Mouse (Mus musculus) midbrain, embryonic 11.5 days (tissue): Measurements from ENCODE around the gene Krt79. TPM values are rescaled to one million over a fixed set of nuclear protein-coding genes. Genes with fewer than 3 reads are reported as not detected.
A peak's percentile ranks its signal among the peaks of the same experiment; 100 is the strongest.

Experiments
- ATAC-seq: fragments of 200-750 bp; cut with Nextera tagmentation; 2 replicates; pipeline ENCODE4 v1.8.0; 2017; ENCODE audit warnings: moderate TSS enrichment, moderate library complexity; ENCODE audit not compliant: low FRiP score
- DNase-seq: peaks from one replicate; pipeline ENCODE4 v3.0.0; 2015; ENCODE audit warnings: low spot score; ENCODE audit errors: missing footprints
- H3K27ac ChIP-seq: fragments of 300-500 bp; sonication (generic); 2 replicates; pipeline ENCODE4 v1.5.1; 2014; ENCODE audit warnings: low read depth, low read length
- H3K27me3 ChIP-seq: fragments of 300-500 bp; sonication (generic); 2 replicates; pipeline ENCODE4 v1.6.1; 2014; ENCODE audit warnings: mild to moderate bottlenecking, low read length, moderate library complexity, mixed read lengths; ENCODE audit not compliant: control insufficient read depth, insufficient read depth
- H3K36me3 ChIP-seq: fragments of 300-500 bp; sonication (generic); 2 replicates; pipeline ENCODE4 v1.6.1; 2014; ENCODE audit warnings: mild to moderate bottlenecking, low read length, moderate library complexity, mixed read lengths; ENCODE audit not compliant: control insufficient read depth, insufficient read depth
- H3K4me1 ChIP-seq: fragments of 300-500 bp; sonication (generic); 2 replicates; pipeline ENCODE4 v1.6.1; 2014; ENCODE audit warnings: low read length; ENCODE audit not compliant: control insufficient read depth, insufficient read depth
- H3K4me2 ChIP-seq: fragments of 300-500 bp; sonication (generic); 2 replicates; pipeline ENCODE4 v1.6.1; 2014; ENCODE audit warnings: mild to moderate bottlenecking, moderate library complexity
- H3K4me3 ChIP-seq: fragments of 300-500 bp; sonication (generic); 2 replicates; pipeline ENCODE4 v1.5.1; 2014; ENCODE audit warnings: low read depth, low read length
- H3K9ac ChIP-seq: fragments of 300-500 bp; sonication (generic); 2 replicates; pipeline ENCODE4 v1.6.1; 2014; ENCODE audit warnings: low read length
- H3K9me3 ChIP-seq: fragments of 300-500 bp; sonication (generic); 2 replicates; pipeline ENCODE4 v1.6.1; 2016; ENCODE audit warnings: low read length; ENCODE audit not compliant: control insufficient read depth
- WGBS: fragments of 180-500 bp; shearing (Covaris S2); extraction: QIAGEN DNeasy Blood & Tissue Kit; methylation state at CpG from one replicate; pipeline ENCODE4 v1.1.7; 2014; 5-methylcytosine and 5-hydroxymethylcytosine counted together
- polyA plus RNA-seq: library from polyadenylated mRNA; unstranded; fragments of >200 nt; fragmentation: Nextera tagmentation; extraction: Ambion mirVana; gene quantifications from 2 replicates; pipeline ENCODE4 v1.2.1, GENCODE M21; 2014

Gene Krt79
- polyA plus RNA-seq = 0.18 and 0.25 TPM in 2 replicates

DNA sequence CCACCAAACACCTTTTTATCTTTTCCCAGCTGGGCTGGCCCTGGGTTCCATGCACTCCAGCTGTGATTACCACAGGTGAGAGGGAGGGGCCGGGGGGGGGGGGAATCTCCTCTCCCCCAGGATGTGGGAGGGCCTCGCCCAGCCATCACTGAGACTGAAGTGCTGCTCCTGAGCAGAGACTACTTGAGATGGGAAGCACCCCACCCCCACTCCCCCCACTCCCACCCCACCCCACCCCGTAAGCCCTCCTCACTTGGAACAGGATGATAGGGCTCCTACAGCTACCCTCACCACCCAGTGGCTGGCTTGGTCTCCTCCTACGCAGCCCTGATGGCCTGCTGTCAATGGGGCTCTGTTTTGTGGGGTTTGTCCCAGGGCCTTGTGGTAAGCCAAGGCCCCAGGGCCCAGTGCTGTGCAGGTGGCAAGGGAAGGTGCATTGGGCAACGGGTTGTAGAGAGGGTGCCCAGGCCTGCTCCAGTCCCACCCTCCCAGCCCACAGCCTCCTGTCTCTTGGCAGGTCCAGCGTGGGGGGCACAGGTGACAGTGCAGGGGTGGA lies at the start of gene Krt79:
TSS of gene Krt79 (minus strand) at position 51 of the 556 bp plus-strand sequence.
- Histone ChIP-seq H3K36me3 (no peaks in the 10 kb centered on the region), H3K4me3 (no peak within 1 kb of the TSS), H3K27me3 (no peaks in the 10 kb centered on the region), H3K4me1 (no peaks in the 10 kb centered on the region; the same call in 1 of the 2 replicates), H3K4me2 (no peak within 1 kb of the TSS), H3K9ac (no peak within 1 kb of the TSS), H3K27ac (no peak within 1 kb of the TSS), H3K9me3 (no peaks in the 10 kb centered on the region)
- no peak for ATAC-seq
- WGBS = 79% methylated on average over 5 of the region's 6 CpGs
- peak; percentile 56 for DNase-seq

DNA sequence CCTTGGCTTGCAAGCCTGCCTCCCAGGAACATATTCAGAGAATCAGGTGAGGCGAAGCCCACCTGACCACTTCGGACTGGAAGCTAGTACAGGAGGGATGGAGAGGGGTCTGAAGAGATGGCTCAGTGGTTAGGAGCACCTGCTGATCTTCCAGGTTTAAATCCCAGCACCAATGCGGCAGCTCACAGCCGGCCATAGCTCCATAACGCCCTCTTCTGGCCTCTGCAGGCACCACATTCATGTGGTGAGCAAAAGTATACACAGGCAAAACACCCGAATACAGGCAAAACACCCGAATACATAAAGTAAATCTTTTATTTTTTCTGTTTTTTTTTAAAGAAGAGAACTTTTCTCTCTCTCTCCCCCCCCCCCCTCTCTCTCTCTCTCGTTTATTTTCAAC lies 48.6 kb upstream of the Krt79 start:
- H3K4me2 ChIP-seq = no peak overlapping the region
- 69% methylated on average over 8 of the region's 8 CpGs for WGBS
- H3K27ac ChIP-seq = no peak overlapping the region
- H3K9ac ChIP-seq = no peak overlapping the region
- H3K4me3 ChIP-seq = no peak overlapping the region
- DNase-seq (no peak), ATAC-seq (no peak)
- no peaks in the 10 kb centered on the region for H3K36me3 ChIP-seq
- H3K27me3 ChIP-seq = no peaks in the 10 kb centered on the region
- no peaks in the 10 kb centered on the region for H3K9me3 ChIP-seq
- H3K4me1 ChIP-seq = 0 out of 2 replicates have a peak, but pooled peaks cover 3% of the 10 kb centered on the region

DNA sequence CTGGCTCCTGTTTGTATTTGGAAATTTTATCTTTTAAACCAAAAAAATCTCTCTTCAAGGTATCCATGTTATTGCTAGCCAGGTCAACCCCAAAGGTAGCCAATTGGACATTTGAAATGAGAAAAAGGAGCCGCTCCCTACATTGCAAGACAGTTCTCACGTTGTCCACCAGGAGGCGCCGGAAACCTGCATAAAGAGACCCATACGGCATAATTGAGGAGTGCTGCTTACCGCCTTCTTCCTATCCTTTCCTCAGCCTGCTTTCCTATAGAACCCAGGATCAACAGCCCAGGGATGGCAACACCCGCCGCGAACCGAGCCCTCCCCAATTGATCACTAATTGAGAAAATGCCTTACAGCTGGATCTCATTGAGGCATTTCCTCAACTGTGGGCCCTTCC lies 48.0 kb upstream of the Krt79 start:
- no peaks in the 10 kb centered on the region for H3K36me3 ChIP-seq
- no peaks in the 10 kb centered on the region for H3K9me3 ChIP-seq
- peak; percentile 98 for DNase-seq
- no peaks in the 10 kb centered on the region for H3K27me3 ChIP-seq
- no peak overlapping the region for H3K4me3 ChIP-seq
- no peak overlapping the region for H3K4me2 ChIP-seq
- H3K9ac ChIP-seq = no peak overlapping the region
- H3K27ac ChIP-seq = no peak overlapping the region
- ATAC-seq = no peak
- 0 out of 2 replicates have a peak, but pooled peaks cover 5% of the 10 kb centered on the region for H3K4me1 ChIP-seq
- WGBS = under 1% methylated on average over 10 of the region's 10 CpGs

DNA sequence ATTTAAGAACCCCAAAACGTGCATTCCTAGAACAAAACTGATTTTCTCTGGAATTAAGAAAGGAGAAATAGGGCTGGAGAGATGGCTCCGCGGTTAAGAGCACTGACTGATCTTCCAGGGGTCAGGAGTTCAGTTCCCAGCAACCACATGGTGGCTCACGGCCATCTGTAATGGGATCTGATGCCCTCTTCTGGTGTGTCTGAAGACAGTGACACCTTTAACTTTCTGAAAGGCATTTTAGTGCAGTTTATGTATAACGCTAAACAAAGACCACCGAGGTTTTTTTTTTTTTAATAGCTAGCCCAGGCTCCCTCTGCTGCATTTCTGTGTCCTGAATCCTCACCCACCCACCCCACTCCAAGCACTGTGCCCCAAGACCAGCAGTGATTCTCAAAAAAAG lies 44.6 kb upstream of the Krt79 start:
- Histone ChIP-seq H3K4me3 (no peak overlapping the region), H3K27ac (no peak overlapping the region), H3K4me1 (0 out of 2 replicates have a peak, but pooled peaks cover 5% of the 10 kb centered on the region), H3K36me3 (no peaks in the 10 kb centered on the region), H3K4me2 (0 out of 2 replicates have a peak overlapping the region, but pooled peaks have one; percentile 17), H3K9ac (0 out of 2 replicates have a peak overlapping the region, but pooled peaks have one; percentile 12), H3K27me3 (no peaks in the 10 kb centered on the region), H3K9me3 (no peaks in the 10 kb centered on the region)
- DNase-seq (no peak), ATAC-seq (no peak)
- WGBS = 25% methylated on average over 6 of the region's 6 CpGs

DNA sequence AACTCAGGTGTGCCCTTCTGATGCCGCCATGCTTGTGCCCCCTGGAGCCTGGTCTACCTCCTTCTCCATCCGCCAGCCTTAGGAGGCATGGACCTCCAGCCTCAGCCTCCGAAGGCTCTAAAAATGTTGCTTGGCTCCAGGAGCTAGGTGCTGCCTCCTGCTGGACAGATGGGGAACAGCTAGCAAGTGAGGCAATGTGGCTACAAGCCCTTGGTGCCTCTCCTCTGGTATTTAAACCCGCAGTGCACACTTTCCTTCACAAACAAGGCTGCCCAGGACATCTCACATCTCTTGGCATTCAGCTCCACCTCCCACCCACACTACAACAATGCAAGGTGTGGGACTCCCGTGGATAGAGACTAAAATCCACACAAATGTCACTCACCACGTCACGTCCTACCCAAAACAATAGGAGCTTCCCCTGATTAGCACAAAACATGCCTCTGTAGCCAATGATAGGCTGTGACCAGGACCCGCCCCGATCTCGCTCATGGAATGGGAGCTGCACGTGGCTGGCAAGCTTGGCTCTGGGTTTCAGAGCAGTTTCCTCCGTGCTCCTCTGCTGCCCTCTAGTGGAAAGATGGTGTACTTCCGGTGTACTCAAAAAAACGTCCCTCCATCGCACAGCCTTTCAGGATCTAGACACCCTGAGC lies 44.0 kb upstream of the Krt79 start:
- peak; percentile 93 for ATAC-seq
- Histone ChIP-seq H3K9ac (peak overlapping the region; percentile 39; the same call in 1 of the 2 replicates), H3K27ac (no peak overlapping the region), H3K4me3 (peak overlapping the region; percentile 21), H3K4me1 (0 out of 2 replicates have a peak, but pooled peaks cover 5% of the 10 kb centered on the region), H3K27me3 (no peaks in the 10 kb centered on the region), H3K4me2 (peak overlapping the region; percentile 46), H3K9me3 (no peaks in the 10 kb centered on the region), H3K36me3 (no peaks in the 10 kb centered on the region)
- peak; percentile 99 for DNase-seq
- 4% methylated on average over 15 of the region's 15 CpGs for WGBS

DNA sequence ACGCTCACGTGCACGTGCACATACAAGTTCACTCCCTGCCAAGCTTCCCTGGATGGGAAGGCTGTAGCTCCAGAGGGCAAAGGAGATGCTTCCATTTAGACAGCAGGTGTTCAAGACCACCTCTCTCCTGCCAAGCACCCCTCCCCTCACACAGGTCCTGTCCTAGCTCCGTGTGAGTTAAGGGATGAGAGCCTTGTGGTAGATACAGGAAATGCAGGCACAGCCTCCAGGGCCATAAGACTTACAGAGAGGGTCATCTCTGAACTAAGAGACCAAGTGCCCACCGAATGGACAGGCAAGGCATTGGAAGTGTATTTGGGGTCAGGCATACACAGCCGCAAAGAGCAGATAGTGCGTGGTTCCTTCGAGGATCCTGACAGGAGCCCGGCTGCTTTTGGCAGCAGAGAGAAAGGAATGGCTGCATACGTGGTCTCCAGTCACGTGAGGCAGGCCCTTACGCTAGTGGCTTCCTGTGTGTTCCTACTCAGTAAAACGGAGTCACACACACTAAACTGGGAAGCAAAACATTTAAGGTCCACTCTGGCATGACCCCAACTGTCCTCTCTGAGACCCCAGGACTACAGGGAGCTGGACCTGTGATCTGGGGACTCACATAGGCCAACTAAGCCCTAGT lies 43.3 kb upstream of the Krt79 start:
- whole genome bisulfite sequencing = 79% methylated on average over 13 of the region's 13 CpGs
- Histone ChIP-seq H3K4me3 (no peak overlapping the region), H3K9me3 (no peaks in the 10 kb centered on the region), H3K36me3 (no peaks in the 10 kb centered on the region), H3K9ac (peak overlapping the region; percentile 39; the same call in 1 of the 2 replicates), H3K4me1 (0 out of 2 replicates have a peak, but pooled peaks cover 5% of the 10 kb centered on the region), H3K27me3 (no peaks in the 10 kb centered on the region), H3K27ac (no peak overlapping the region), H3K4me2 (peak overlapping the region; percentile 46)
- DNase-seq = no peak
- no peak for ATAC-seq

DNA sequence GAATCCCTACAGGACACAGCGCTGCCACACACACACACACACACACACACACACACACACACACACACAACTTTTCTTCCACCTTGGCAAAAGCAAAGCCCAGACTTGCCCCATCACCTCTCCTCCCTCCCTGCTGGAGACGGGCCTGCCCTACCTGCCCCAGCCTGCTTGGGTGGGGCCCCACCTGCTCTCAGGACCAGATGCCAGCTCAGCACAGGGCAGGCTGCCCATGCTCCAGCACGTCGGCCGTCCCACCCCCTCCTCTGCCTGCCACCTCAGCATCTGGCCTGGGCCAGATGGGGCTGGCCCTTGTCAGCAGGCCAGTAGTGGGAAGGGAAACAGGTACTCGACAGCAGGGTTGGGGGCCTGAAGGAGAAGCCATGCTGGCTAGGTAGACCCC lies 40.7 kb upstream of the Krt79 start:
- no peak overlapping the region for H3K4me3 ChIP-seq
- H3K27me3 ChIP-seq = no peaks in the 10 kb centered on the region
- no peak for ATAC-seq
- H3K9me3 ChIP-seq = no peaks in the 10 kb centered on the region
- no peak for DNase-seq
- no peaks in the 10 kb centered on the region for H3K36me3 ChIP-seq
- WGBS = 78% methylated on average over 6 of the region's 6 CpGs
- peaks cover 10% of the 10 kb centered on the region; the same call in 1 of the 2 replicates for H3K4me1 ChIP-seq
- no peak overlapping the region for H3K27ac ChIP-seq
- no peak overlapping the region for H3K4me2 ChIP-seq
- no peak overlapping the region for H3K9ac ChIP-seq

DNA sequence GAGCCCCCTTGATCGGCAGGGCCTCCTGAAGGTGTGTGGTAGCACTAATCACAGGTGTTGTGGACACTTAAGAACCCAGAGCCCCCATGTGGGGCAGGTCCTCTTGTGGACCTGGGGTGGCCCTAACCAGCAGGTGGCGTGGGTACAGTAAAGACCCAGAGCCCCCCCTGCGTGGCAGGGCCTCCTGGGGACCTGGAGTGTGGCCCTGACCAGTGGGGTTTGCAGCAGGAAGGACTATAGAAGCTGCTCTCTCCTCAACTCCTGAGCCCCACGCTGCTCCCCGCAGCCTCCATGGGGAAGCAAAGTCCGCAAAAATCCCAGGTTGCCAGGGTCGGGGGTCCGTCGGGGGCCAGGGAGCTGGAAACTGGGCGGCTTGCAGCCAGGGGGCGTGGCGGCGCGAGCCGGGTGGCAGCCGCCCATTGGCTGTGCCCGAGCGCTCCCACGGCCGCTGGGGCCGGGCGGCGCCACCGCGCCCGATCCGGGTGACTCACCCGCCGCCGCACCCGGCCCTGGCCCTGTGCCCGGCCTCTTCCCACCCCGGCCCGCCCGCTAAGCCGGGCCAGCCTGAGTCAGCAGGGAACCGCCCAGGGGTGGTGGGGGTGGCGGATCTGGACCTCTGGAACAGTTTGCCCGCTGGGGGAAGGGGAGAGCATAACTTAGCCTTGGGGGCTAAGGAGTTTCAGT lies 37.1 kb upstream of the Krt79 start:
- Histone ChIP-seq H3K9ac (peak overlapping the region; percentile 77), H3K4me3 (peak overlapping the region; percentile 33), H3K27me3 (no peaks in the 10 kb centered on the region), H3K27ac (no peak overlapping the region; the same call in 1 of the 2 replicates), H3K4me2 (peak overlapping the region; percentile 67), H3K4me1 (peaks cover 9% of the 10 kb centered on the region; the same call in 1 of the 2 replicates), H3K36me3 (no peaks in the 10 kb centered on the region), H3K9me3 (no peaks in the 10 kb centered on the region)
- ATAC-seq = peak; percentile 91
- DNase-seq = peak; percentile 97
- 3% methylated on average over 36 of the region's 39 CpGs for WGBS
